Mouse (Mus musculus) heart, embryonic 11.5 days (tissue): Measurements from ENCODE around the gene Dnase2b. TPM values are rescaled to one million over a fixed set of nuclear protein-coding genes. Genes with fewer than 3 reads are reported as not detected.

Experiments used
- ATAC-seq: fragments of 200-750 bp; cut with Nextera tagmentation; replicated peaks from 2 replicates; pipeline ENCODE4 v1.8.0; 2017; ENCODE audit warnings: moderate library complexity; ENCODE audit not compliant: insufficient number of reproducible peaks, low FRiP score, low TSS enrichment
- H3K27ac ChIP-seq: fragments of 300-500 bp; sonication (generic); 2 replicates; pipeline ENCODE4 v1.5.1; 2014; ENCODE audit warnings: mild to moderate bottlenecking, low read depth, low read length
- H3K27me3 ChIP-seq: fragments of 300-500 bp; sonication (generic); 2 replicates; pipeline ENCODE4 v1.6.1; 2014; ENCODE audit warnings: mild to moderate bottlenecking, low read length, mixed read lengths; ENCODE audit not compliant: control insufficient read depth, insufficient read depth
- H3K36me3 ChIP-seq: fragments of 300-500 bp; sonication (generic); 2 replicates; pipeline ENCODE4 v1.6.1; 2014; ENCODE audit warnings: mild to moderate bottlenecking, low read length, moderate library complexity, mixed read lengths; ENCODE audit not compliant: control insufficient read depth, insufficient read depth
- H3K4me1 ChIP-seq: fragments of 300-500 bp; sonication (generic); 2 replicates; pipeline ENCODE4 v1.6.1; 2014; ENCODE audit warnings: low read length; ENCODE audit not compliant: control insufficient read depth, insufficient read depth
- H3K4me2 ChIP-seq: fragments of 300-500 bp; sonication (generic); 2 replicates; pipeline ENCODE4 v1.6.1; 2014; ENCODE audit warnings: mild to moderate bottlenecking, moderate library complexity
- H3K4me3 ChIP-seq: fragments of 300-500 bp; sonication (generic); 2 replicates; pipeline ENCODE4 v1.5.1; 2014; ENCODE audit warnings: low read depth, low read length
- H3K9ac ChIP-seq: fragments of 300-500 bp; sonication (generic); 2 replicates; pipeline ENCODE4 v1.6.1; 2014; ENCODE audit warnings: mild to moderate bottlenecking, low read depth, low read length, moderate library complexity
- H3K9me3 ChIP-seq: fragments of 300-500 bp; sonication (generic); replicated peaks from 2 replicates; pipeline ENCODE4 v1.6.1; 2016; ENCODE audit warnings: low read length; ENCODE audit not compliant: control insufficient read depth
- WGBS: fragments of 180-500 bp; shearing (Covaris S2); extraction: QIAGEN DNeasy Blood & Tissue Kit; methylation state at CpG from one replicate; pipeline ENCODE4 v1.1.7; 2014; ENCODE audit not compliant: insufficient replicate concordance; 5-methylcytosine and 5-hydroxymethylcytosine counted together
- polyA plus RNA-seq: library from polyadenylated mRNA; unstranded; fragments of >200 nt; fragmentation: Nextera tagmentation; extraction: Ambion mirVana; gene quantifications from 2 replicates; pipeline ENCODE4 v1.2.1, GENCODE M21; 2014

Gene Dnase2b
- polyA plus RNA-seq, 1 experiment from 2014 or later = not detected

- H3K4me1 ChIP-seq = no peaks in the 10 kb centered on the region
- no peak for ATAC-seq
- no peaks in the 10 kb centered on the region for H3K9me3 ChIP-seq
- H3K27ac ChIP-seq = no peak overlapping the region
- no peaks in the 10 kb centered on the region for H3K27me3 ChIP-seq
- no peak overlapping the region for H3K4me3 ChIP-seq
- 85% methylated on average over 6 of the region's 6 CpGs for WGBS
- no peak overlapping the region for H3K9ac ChIP-seq
- H3K4me2 ChIP-seq = no peak overlapping the region
- H3K36me3 ChIP-seq = no peaks in the 10 kb centered on the region
Observed at GRCm38 (mm10) chr3:146570939-146571338, 44.5 kb downstream of the Dnase2b start.

- ATAC-seq = no peak
Observed at GRCm38 (mm10) chr3:146570148-146570782, 45.1 kb downstream of the Dnase2b start, which contains the start of gene Uox. Uox (plus strand) TSS chr3:146570426.

GRCm38 (mm10) chr3:146569594-146569993 lies 45.8 kb downstream of the Dnase2b start:
- H3K36me3 ChIP-seq = no peaks in the 10 kb centered on the region
- no peak overlapping the region for H3K9ac ChIP-seq
- no peak overlapping the region for H3K4me2 ChIP-seq
- H3K27ac ChIP-seq = no peak overlapping the region
- no peaks in the 10 kb centered on the region for H3K27me3 ChIP-seq
- H3K4me3 ChIP-seq = no peak overlapping the region
- no peaks in the 10 kb centered on the region for H3K4me1 ChIP-seq
- ATAC-seq = no peak
- WGBS = 91% methylated on average over 3 of the region's 3 CpGs
- H3K9me3 ChIP-seq = no peaks in the 10 kb centered on the region

More at GRCm38 (mm10) chr3:146570148-146570782, 45.1 kb downstream of the Dnase2b start, which contains the start of gene Uox:
- Histone ChIP-seq H3K4me1 (no peaks in the 10 kb centered on the region), H3K9me3 (no peaks in the 10 kb centered on the region), H3K9ac (no peak within 1 kb of the TSS), H3K4me2 (no peak within 1 kb of the TSS), H3K4me3 (no peak within 1 kb of the TSS), H3K36me3 (no peaks in the 10 kb centered on the region), H3K27me3 (no peaks in the 10 kb centered on the region), H3K27ac (no peak within 1 kb of the TSS)
- 83% methylated on average over 10 of the region's 10 CpGs for WGBS

GRCm38 (mm10) chr3:146567884-146568530 lies 47.4 kb downstream of the Dnase2b start:
- no peaks in the 10 kb centered on the region for H3K27me3 ChIP-seq
- no peak for ATAC-seq
- no peak overlapping the region for H3K9ac ChIP-seq

GRCm38 (mm10) chr3:146567366-146567765 lies 48.0 kb downstream of the Dnase2b start:
- no peak for ATAC-seq
- Histone ChIP-seq H3K4me3 (no peak overlapping the region), H3K9me3 (no peaks in the 10 kb centered on the region), H3K36me3 (no peaks in the 10 kb centered on the region), H3K4me2 (no peak overlapping the region), H3K27ac (no peak overlapping the region), H3K27me3 (no peaks in the 10 kb centered on the region), H3K9ac (no peak overlapping the region), H3K4me1 (no peaks in the 10 kb centered on the region)
- 59% methylated on average over 7 of the region's 7 CpGs for WGBS

More at GRCm38 (mm10) chr3:146567884-146568530, 47.4 kb downstream of the Dnase2b start:
- H3K4me3 ChIP-seq = no peak overlapping the region
- H3K27ac ChIP-seq = no peak overlapping the region
- no peaks in the 10 kb centered on the region for H3K36me3 ChIP-seq
- 51% methylated on average over 9 of the region's 9 CpGs for WGBS
- no peak overlapping the region for H3K4me2 ChIP-seq
- H3K9me3 ChIP-seq = no peaks in the 10 kb centered on the region
- no peaks in the 10 kb centered on the region for H3K4me1 ChIP-seq

GRCm38 (mm10) chr3:146565065-146565411 lies 50.4 kb downstream of the Dnase2b start:
- Histone ChIP-seq H3K9me3 (no peaks in the 10 kb centered on the region), H3K9ac (no peak overlapping the region), H3K4me3 (no peak overlapping the region), H3K27me3 (no peaks in the 10 kb centered on the region), H3K36me3 (no peaks in the 10 kb centered on the region), H3K4me2 (no peak overlapping the region), H3K27ac (no peak overlapping the region), H3K4me1 (no peaks in the 10 kb centered on the region)
- WGBS = 88% methylated on average over 1 of the region's 1 CpGs
- no peak for ATAC-seq

GRCm38 (mm10) chr3:146564268-146565064 lies 50.9 kb downstream of the Dnase2b start:
- ATAC-seq = no peak
- no peak overlapping the region for H3K4me2 ChIP-seq
- 39% methylated on average over 14 of the region's 14 CpGs for WGBS
- no peak overlapping the region for H3K4me3 ChIP-seq
- no peaks in the 10 kb centered on the region for H3K27me3 ChIP-seq
- H3K4me1 ChIP-seq = no peaks in the 10 kb centered on the region
- H3K9ac ChIP-seq = no peak overlapping the region
- H3K9me3 ChIP-seq = no peaks in the 10 kb centered on the region
- H3K36me3 ChIP-seq = no peaks in the 10 kb centered on the region
- H3K27ac ChIP-seq = no peak overlapping the region

GRCm38 (mm10) chr3:146562936-146563335 lies 52.5 kb downstream of the Dnase2b start:
- 81% methylated on average over 7 of the region's 7 CpGs for WGBS

More at GRCm38 (mm10) chr3:146562936-146563335, 52.5 kb downstream of the Dnase2b start:
- ATAC-seq = no peak
- Histone ChIP-seq H3K4me1 (0 out of 2 replicates have a peak, but pooled peaks cover 3% of the 10 kb centered on the region), H3K4me3 (no peak overlapping the region), H3K9me3 (no peaks in the 10 kb centered on the region), H3K27me3 (no peaks in the 10 kb centered on the region), H3K36me3 (no peaks in the 10 kb centered on the region), H3K27ac (no peak overlapping the region), H3K4me2 (no peak overlapping the region), H3K9ac (no peak overlapping the region)
